Comparison of ENCODE assay signal across 9 mouse cellular contexts in genomic region chr14:11307079-11307478, GRCm38 (mm10). TPM values are rescaled to one million over a fixed set of nuclear protein-coding genes. Genes with fewer than 3 reads are reported as not detected.
A peak's percentile ranks its signal among the peaks of the same experiment; 100 is the strongest.
DNase-seq lines count a peak whose midpoint lies in the region; ATAC-seq and TF ChIP-seq lines count a peak whose summit lies in the region.
"Had no signal": no experiment of that assay in that cellular context is flagged by ENCODE, and none has a peak within 500 bp of the region (broad histone marks: within the 10 kb centered on the region; RNA-seq: fewer than 3 reads in every experiment).

No protein-coding gene starts in this region.

- no peak for TF ChIP-seq EP300 in heart, postnatal 0 days (IDR thresholded peaks at IDR 0.05; ENCODE audit: low read depth)

- H3K27me3 ChIP-seq in heart, postnatal 0 days (ENCODE audit: control insufficient read depth, insufficient read depth, low read length): no peaks in the 10 kb centered on the region
- H3K27me3 ChIP-seq: megakaryocyte, embryonic 14.5 days had no signal

- H3K4me2 ChIP-seq in heart, postnatal 0 days (ENCODE audit: low read depth, low read length): no peak overlapping the region

- no peaks in the 10 kb centered on the region for H3K36me3 ChIP-seq in heart, postnatal 0 days (replicated peaks; ENCODE audit: control insufficient read depth, insufficient read depth, low read length)

- no peaks in the 10 kb centered on the region for H3K4me1 ChIP-seq in heart, postnatal 0 days (ENCODE audit: control insufficient read depth, insufficient read depth)
- H3K4me1 ChIP-seq: megakaryocyte, embryonic 14.5 days had no signal

- no peak for ATAC-seq in heart, postnatal 0 days (ENCODE audit: insufficient read depth, low read depth)
- no peak for ATAC-seq in frontal cortex, adult (ENCODE audit: low TSS enrichment)
- ATAC-seq in megakaryocyte-erythroid progenitor cell, adult 5-6 weeks (replicated peaks; ENCODE audit: low FRiP score, low TSS enrichment, poor library complexity, severe bottlenecking): no peak

- H3K9ac ChIP-seq in heart, postnatal 0 days (replicated peaks; ENCODE audit: low read depth, low read length): no peak overlapping the region

- no peak for DNase-seq in heart, postnatal 0 days (ENCODE audit: low spot score)
- DNase-seq in heart, postnatal 25 days (ENCODE audit: low spot score): no peak
- peak; percentile 32 to 41 for DNase-seq in right cerebral cortex, adult 2 months (ENCODE audit: low spot score in 2 of 2)
- no peak for DNase-seq in right cerebral cortex, postnatal 25 days
- peak; percentile 22 for DNase-seq in ZHBTc4 (ENCODE audit: low read depth, low spot score)
- DNase-seq in layer of hippocampus, postnatal 10 days (ENCODE audit: low spot score in 2 of 2): peak; percentile 16 to 21

- peak; percentile 58 for TF ChIP-seq CTCF in heart, postnatal 0 days (IDR thresholded peaks at IDR 0.05; ENCODE audit: low read depth)

- H3K9me3 ChIP-seq in heart, postnatal 0 days (replicated peaks; ENCODE audit: control insufficient read depth, low read length): no peaks in the 10 kb centered on the region
- H3K9me3 ChIP-seq: megakaryocyte, embryonic 14.5 days had no signal

- 22% methylated on average over 2 of the region's 2 CpGs for WGBS in heart, postnatal 0 days

- intact Hi-C loops in heart, postnatal 25 days (cut with DNase I): no loop called here

- no peak overlapping the region for H3K27ac ChIP-seq in heart, postnatal 0 days (ENCODE audit: low read depth)

- no peak overlapping the region for H3K4me3 ChIP-seq in heart, postnatal 0 days (ENCODE audit: low read depth, low read length)
- H3K4me3 ChIP-seq: megakaryocyte, embryonic 14.5 days had no signal

RNA-seq across cellular contexts. Expression of gene Gm3839, which starts 49.4 kb away (rescaled TPM):
- total RNA-seq in heart, postnatal 0 days (2014; rRNA removed; ENCODE audit: low replicate concordance): 4.1 and 17.8 TPM in 2 replicates
- polyA plus RNA-seq in heart, postnatal 0 days (2015; fragmentation: Nextera tagmentation; extraction: Ambion mirVana): 3.6 and 3.7 TPM in 2 replicates
- total RNA-seq in heart, postnatal 25 days (2021): 1 to 10 TPM; 1.1 TPM
- under 1 TPM; 0.57 to 0.74 TPM for total RNA-seq in layer of hippocampus, postnatal 10 days (2021)
- 0.28 and 2.3 TPM in 2 replicates for total RNA-seq in megakaryocyte-erythroid progenitor cell, adult 5-6 weeks (2014; fragmentation: Nextera tagmentation)
- 0.75 TPM in 1 of 2 replicates, not detected in the other for total RNA-seq in megakaryocyte-erythroid progenitor cell, adult 5-6 weeks (2017)

Comparison
In these comparisons a context has a peak if more than half of its experiments do, and no peak if none do; other contexts are left out.
1. DNase-seq: peak in right cerebral cortex, adult 2 months (2 of 2), ZHBTc4 (single experiment) and layer of hippocampus, postnatal 10 days (2 of 2); none in heart, postnatal 0 days (single experiment), heart, postnatal 25 days (single experiment) and right cerebral cortex, postnatal 25 days (single experiment).